Mouse (Mus musculus): Measurements from ENCODE around the gene Olfr1055. TPM values are rescaled to one million over a fixed set of nuclear protein-coding genes. Genes with fewer than 3 reads are reported as not detected.
"Not testable (repeated sequence)": the region's sequence is repeated elsewhere in the genome, so short reads cannot be mapped to it uniquely, and the experiment has no call there.

Gene Olfr1055
- polyA plus RNA-seq (2015; fragmentation: Nextera tagmentation; extraction: Ambion mirVana): not detected in 2 replicates

- no peak for ATAC-seq (ENCODE audit: insufficient read depth, low FRiP score)
- H3K36me3 ChIP-seq (ENCODE audit: control insufficient read depth, insufficient read depth, low read length): no peaks in the 10 kb centered on the region
These were observed at the start of gene Olfr1055 for GRCm38 (mm10) chr2:86350184-86350583. TSS of gene Olfr1055 (minus strand) at chr2:86350284.

DNA sequence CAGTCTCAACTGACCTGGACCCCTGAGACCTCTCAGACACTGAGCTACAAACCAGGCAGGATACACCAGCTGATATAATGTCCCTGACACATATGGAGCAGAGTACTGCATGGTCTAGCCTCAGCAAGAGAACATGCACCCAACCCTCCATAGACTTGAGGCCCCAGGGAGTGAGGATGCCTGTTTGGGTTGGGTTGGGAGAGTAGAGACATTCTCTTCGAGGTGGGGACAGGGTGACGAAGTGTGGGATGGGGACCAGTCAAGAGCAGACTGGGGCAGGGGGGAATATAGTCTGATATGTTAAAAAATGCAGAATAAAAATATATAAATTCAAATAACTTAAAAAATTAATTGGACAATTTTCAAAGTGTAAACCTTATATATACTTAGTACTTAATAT lies 45.0 kb upstream of the Olfr1055 start:
- 84% methylated on average over 2 of the region's 2 CpGs for WGBS
- H3K27me3 ChIP-seq (ENCODE audit: control insufficient read depth, insufficient read depth, low read length): no peaks in the 10 kb centered on the region

More at GRCm38 (mm10) chr2:86350184-86350583, at the start of gene Olfr1055:
- Histone ChIP-seq H3K9me3 (replicated peaks; ENCODE audit: control insufficient read depth, low read length) (no peaks in the 10 kb centered on the region), H3K4me2 (ENCODE audit: low read depth, low read length) (no peak within 1 kb of the TSS), H3K27ac (ENCODE audit: low read length) (no peak within 1 kb of the TSS), H3K4me3 (replicated peaks; ENCODE audit: low read length) (no peak within 1 kb of the TSS), H3K9ac (ENCODE audit: low read length) (no peak within 1 kb of the TSS), H3K4me1 (ENCODE audit: control insufficient read depth, insufficient read depth, low read length) (no peaks in the 10 kb centered on the region), H3K27me3 (ENCODE audit: control insufficient read depth, insufficient read depth, low read length) (no peaks in the 10 kb centered on the region)
- WGBS: 85% methylated on average over 5 of the region's 5 CpGs

DNA sequence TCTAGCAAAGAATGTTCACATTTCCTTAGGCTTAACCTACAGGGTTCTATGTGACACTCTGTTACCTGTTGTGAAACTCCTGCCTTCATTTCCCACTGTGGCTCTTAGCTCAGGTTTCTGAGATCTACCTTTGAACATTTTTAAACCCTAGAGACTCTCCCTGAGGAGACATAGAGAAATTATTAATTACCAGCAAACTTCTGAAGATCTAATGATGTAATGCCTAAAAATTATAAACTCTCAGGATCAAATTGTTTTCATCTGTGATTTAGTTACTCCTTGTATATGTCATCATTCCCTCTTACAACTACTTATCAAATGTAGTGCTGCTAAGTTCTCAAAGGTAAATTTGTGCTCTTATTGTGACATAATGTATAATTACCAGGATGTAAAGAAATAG lies 38.4 kb upstream of the Olfr1055 start, which contains the start of gene Olfr1058:
Gene Olfr1058, minus strand, starts transcription at position 101 of the 400 bp plus-strand sequence.
- not testable (repeated sequence) for H3K4me2 ChIP-seq (ENCODE audit: low read depth, low read length); H3K9ac ChIP-seq (ENCODE audit: low read length); H3K27me3 ChIP-seq (ENCODE audit: control insufficient read depth, insufficient read depth, low read length); H3K4me1 ChIP-seq (ENCODE audit: control insufficient read depth, insufficient read depth, low read length); ATAC-seq (ENCODE audit: insufficient read depth, low FRiP score); H3K27ac ChIP-seq (ENCODE audit: low read length); H3K9me3 ChIP-seq (replicated peaks; ENCODE audit: control insufficient read depth, low read length); H3K36me3 ChIP-seq (ENCODE audit: control insufficient read depth, insufficient read depth, low read length); H3K4me3 ChIP-seq (replicated peaks; ENCODE audit: low read length)

More for the DNA sequence above, 45.0 kb upstream of the Olfr1055 start:
- no peaks in the 10 kb centered on the region for H3K4me1 ChIP-seq (ENCODE audit: control insufficient read depth, insufficient read depth, low read length)
- no peak overlapping the region for H3K4me3 ChIP-seq (replicated peaks; ENCODE audit: low read length)
- H3K4me2 ChIP-seq (ENCODE audit: low read depth, low read length): no peak overlapping the region
- H3K9me3 ChIP-seq (replicated peaks; ENCODE audit: control insufficient read depth, low read length): no peaks in the 10 kb centered on the region
- H3K36me3 ChIP-seq (ENCODE audit: control insufficient read depth, insufficient read depth, low read length): no peaks in the 10 kb centered on the region
- no peak for ATAC-seq (ENCODE audit: insufficient read depth, low FRiP score)
- H3K9ac ChIP-seq (ENCODE audit: low read length): no peak overlapping the region
- H3K27ac ChIP-seq (ENCODE audit: low read length): no peak overlapping the region

GRCm38 (mm10) chr2:86378293-86378692 lies 28.2 kb upstream of the Olfr1055 start, which contains the start of gene Olfr1057:
TSS of gene Olfr1057 (minus strand) at chr2:86378393.
- Histone ChIP-seq H3K4me1 (ENCODE audit: control insufficient read depth, insufficient read depth, low read length) (no peaks in the 10 kb centered on the region), H3K27me3 (ENCODE audit: control insufficient read depth, insufficient read depth, low read length) (no peaks in the 10 kb centered on the region), H3K4me3 (replicated peaks; ENCODE audit: low read length) (no peak within 1 kb of the TSS), H3K36me3 (ENCODE audit: control insufficient read depth, insufficient read depth, low read length) (no peaks in the 10 kb centered on the region), H3K9me3 (replicated peaks; ENCODE audit: control insufficient read depth, low read length) (no peaks in the 10 kb centered on the region), H3K4me2 (ENCODE audit: low read depth, low read length) (no peak within 1 kb of the TSS), H3K27ac (ENCODE audit: low read length) (no peak within 1 kb of the TSS), H3K9ac (ENCODE audit: low read length) (no peak within 1 kb of the TSS)
- no peak for ATAC-seq (ENCODE audit: insufficient read depth, low FRiP score)

GRCm38 (mm10) chr2:86366342-86366741 lies 16.3 kb upstream of the Olfr1055 start:
- H3K4me1 ChIP-seq (ENCODE audit: control insufficient read depth, insufficient read depth, low read length); H3K27ac ChIP-seq (ENCODE audit: low read length); ATAC-seq (ENCODE audit: insufficient read depth, low FRiP score); H3K9me3 ChIP-seq (replicated peaks; ENCODE audit: control insufficient read depth, low read length); H3K27me3 ChIP-seq (ENCODE audit: control insufficient read depth, insufficient read depth, low read length); H3K9ac ChIP-seq (ENCODE audit: low read length); H3K36me3 ChIP-seq (ENCODE audit: control insufficient read depth, insufficient read depth, low read length); H3K4me2 ChIP-seq (ENCODE audit: low read depth, low read length); H3K4me3 ChIP-seq (replicated peaks; ENCODE audit: low read length): not testable (repeated sequence)
- 67% methylated on average over 1 of the region's 6 CpGs for WGBS

DNA sequence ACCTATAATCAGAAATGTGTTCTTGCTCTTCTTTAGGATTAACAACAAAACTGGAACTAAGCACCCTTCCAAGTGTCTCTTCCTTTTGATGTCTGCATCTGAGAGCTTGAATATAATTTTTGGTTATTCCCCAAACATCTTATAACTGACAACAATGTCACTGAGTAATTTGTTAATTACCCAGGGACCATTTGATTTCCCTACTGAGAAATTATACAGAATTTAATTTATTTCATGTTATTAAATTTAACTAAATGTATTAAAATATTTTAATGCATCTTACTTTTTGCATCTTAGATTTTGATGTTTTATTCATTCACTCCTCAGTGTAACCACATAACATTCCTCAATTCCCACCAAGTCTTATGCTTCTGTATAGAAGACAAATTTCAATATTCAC lies 12.3 kb upstream of the Olfr1055 start, which contains the start of gene Olfr1056:
Gene Olfr1056, minus strand, starts transcription at position 101 of the 400 bp plus-strand sequence.
- Histone ChIP-seq H3K4me1 (ENCODE audit: control insufficient read depth, insufficient read depth, low read length) (no peaks in the 10 kb centered on the region), H3K27me3 (ENCODE audit: control insufficient read depth, insufficient read depth, low read length) (no peaks in the 10 kb centered on the region), H3K4me2 (ENCODE audit: low read depth, low read length) (no peak within 1 kb of the TSS), H3K27ac (ENCODE audit: low read length) (no peak within 1 kb of the TSS), H3K9me3 (replicated peaks; ENCODE audit: control insufficient read depth, low read length) (no peaks in the 10 kb centered on the region), H3K4me3 (replicated peaks; ENCODE audit: low read length) (no peak within 1 kb of the TSS), H3K36me3 (ENCODE audit: control insufficient read depth, insufficient read depth, low read length) (no peaks in the 10 kb centered on the region), H3K9ac (ENCODE audit: low read length) (no peak within 1 kb of the TSS)
- no peak for ATAC-seq (ENCODE audit: insufficient read depth, low FRiP score)

DNA sequence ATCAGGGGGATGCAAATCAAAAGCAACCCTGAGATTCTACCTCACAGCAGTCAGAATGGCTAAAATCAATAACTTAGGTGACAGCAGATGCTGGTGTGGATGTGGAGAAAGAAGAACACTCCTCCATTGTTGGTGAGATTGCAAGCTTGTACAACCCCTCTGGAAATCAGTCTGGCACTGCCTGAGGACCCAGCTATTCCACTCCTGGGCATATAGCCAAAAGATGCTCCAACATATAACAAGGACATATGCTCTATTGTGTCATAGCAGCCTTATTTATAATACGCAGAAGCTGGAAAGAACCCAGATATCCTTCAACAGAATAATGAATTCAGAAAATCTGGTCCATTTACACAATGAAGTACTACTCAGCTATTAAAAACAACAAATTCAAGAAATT lies 1.7 kb upstream of the Olfr1055 start:
- H3K27me3 ChIP-seq (ENCODE audit: control insufficient read depth, insufficient read depth, low read length); H3K4me1 ChIP-seq (ENCODE audit: control insufficient read depth, insufficient read depth, low read length); H3K4me3 ChIP-seq (replicated peaks; ENCODE audit: low read length); H3K4me2 ChIP-seq (ENCODE audit: low read depth, low read length); H3K9ac ChIP-seq (ENCODE audit: low read length); H3K36me3 ChIP-seq (ENCODE audit: control insufficient read depth, insufficient read depth, low read length); ATAC-seq (ENCODE audit: insufficient read depth, low FRiP score); H3K27ac ChIP-seq (ENCODE audit: low read length); H3K9me3 ChIP-seq (replicated peaks; ENCODE audit: control insufficient read depth, low read length): not testable (repeated sequence)
- 81% methylated on average over 1 of the region's 1 CpGs for WGBS

DNA sequence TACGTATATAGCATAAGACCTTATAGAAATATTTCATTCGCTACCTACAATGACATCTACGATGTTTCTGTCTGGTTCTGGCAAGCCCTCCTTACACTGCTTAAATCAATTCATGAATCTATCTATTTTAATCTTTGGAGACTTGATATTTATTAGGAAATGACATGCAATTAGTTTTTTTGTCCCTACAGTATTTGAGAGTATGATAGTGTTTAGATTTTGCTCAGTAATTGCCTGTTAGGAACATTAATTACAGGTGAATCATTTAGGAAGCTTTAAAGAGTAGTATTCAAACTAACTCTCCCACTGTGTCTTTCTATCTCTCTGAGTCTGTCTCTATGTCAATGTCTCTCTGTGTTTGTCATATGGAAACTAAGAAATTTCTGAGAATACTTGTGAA lies 14.8 kb downstream of the Olfr1055 start, which contains the start of gene Olfr1054:
Gene Olfr1054, minus strand, starts transcription at position 101 of the 400 bp plus-strand sequence.
- Histone ChIP-seq H3K4me2 (ENCODE audit: low read depth, low read length) (no peak within 1 kb of the TSS), H3K4me1 (ENCODE audit: control insufficient read depth, insufficient read depth, low read length) (no peaks in the 10 kb centered on the region), H3K9ac (ENCODE audit: low read length) (no peak within 1 kb of the TSS), H3K27ac (ENCODE audit: low read length) (no peak within 1 kb of the TSS), H3K9me3 (replicated peaks; ENCODE audit: control insufficient read depth, low read length) (no peaks in the 10 kb centered on the region), H3K4me3 (replicated peaks; ENCODE audit: low read length) (no peak within 1 kb of the TSS), H3K36me3 (ENCODE audit: control insufficient read depth, insufficient read depth, low read length) (no peaks in the 10 kb centered on the region), H3K27me3 (ENCODE audit: control insufficient read depth, insufficient read depth, low read length) (no peaks in the 10 kb centered on the region)
- 82% methylated on average over 3 of the region's 3 CpGs for WGBS
- no peak for ATAC-seq (ENCODE audit: insufficient read depth, low FRiP score)

GRCm38 (mm10) chr2:86315184-86315583 lies 34.9 kb downstream of the Olfr1055 start, which contains the start of gene Olfr1053:
TSS of gene Olfr1053 (minus strand) at chr2:86315284.
- Histone ChIP-seq H3K4me3 (replicated peaks; ENCODE audit: low read length) (no peak within 1 kb of the TSS), H3K9ac (ENCODE audit: low read length) (no peak within 1 kb of the TSS), H3K27me3 (ENCODE audit: control insufficient read depth, insufficient read depth, low read length) (no peaks in the 10 kb centered on the region), H3K27ac (ENCODE audit: low read length) (no peak within 1 kb of the TSS), H3K9me3 (replicated peaks; ENCODE audit: control insufficient read depth, low read length) (no peaks in the 10 kb centered on the region), H3K4me1 (ENCODE audit: control insufficient read depth, insufficient read depth, low read length) (no peaks in the 10 kb centered on the region), H3K36me3 (ENCODE audit: control insufficient read depth, insufficient read depth, low read length) (no peaks in the 10 kb centered on the region), H3K4me2 (ENCODE audit: low read depth, low read length) (no peak within 1 kb of the TSS)
- 67% methylated on average over 3 of the region's 3 CpGs for WGBS
- no peak for ATAC-seq (ENCODE audit: insufficient read depth, low FRiP score)
